Mouse (Mus musculus) induced T-regulatory cell, adult 2 months (primary cell): Measurements from ENCODE around the gene Inka2.

Source experiments
- DNase-seq: peaks from one replicate; pipeline ENCODE4 v3.0.0-alpha.2; 2012; ENCODE audit warnings: low read depth

Gene Inka2

GRCm38 (mm10) chr3:105726037-105726436, 21.6 kb downstream of the Inka2 start:
- peak; percentile 84 for DNase-seq

- DNase-seq, result no peak
Observed at GRCm38 (mm10) chr3:105732360-105732759, 28.0 kb downstream of the Inka2 start.

GRCm38 (mm10) chr3:105733538-105733937, 29.1 kb downstream of the Inka2 start:
- DNase-seq, result no peak

- DNase-seq, result no peak
Observed at GRCm38 (mm10) chr3:105735285-105735684, 30.9 kb downstream of the Inka2 start.

GRCm38 (mm10) chr3:105736148-105736547, 31.7 kb downstream of the Inka2 start:
- DNase-seq, result no peak

- no peak for DNase-seq
Observed at GRCm38 (mm10) chr3:105737070-105737469, 32.7 kb downstream of the Inka2 start.

- DNase-seq, result no peak
Observed at GRCm38 (mm10) chr3:105737666-105738065, 33.3 kb downstream of the Inka2 start.

GRCm38 (mm10) chr3:105746542-105746941, 42.1 kb downstream of the Inka2 start:
- no peak for DNase-seq

- no peak for DNase-seq
Observed at GRCm38 (mm10) chr3:105750810-105751209, 46.4 kb downstream of the Inka2 start.

- DNase-seq, result no peak
Observed at GRCm38 (mm10) chr3:105754184-105754583, 49.8 kb downstream of the Inka2 start.

- DNase-seq, result no peak
Observed at GRCm38 (mm10) chr3:105755123-105755522, 50.7 kb downstream of the Inka2 start.

GRCm38 (mm10) chr3:105756505-105756904, 52.1 kb downstream of the Inka2 start:
- peak; percentile 68 for DNase-seq

- DNase-seq, result peak; percentile 39
Observed at GRCm38 (mm10) chr3:105757323-105758083, 53.1 kb downstream of the Inka2 start.

GRCm38 (mm10) chr3:105758098-105758497, 53.7 kb downstream of the Inka2 start:
- DNase-seq, result no peak

- no peak for DNase-seq
Observed at GRCm38 (mm10) chr3:105758658-105759057, 54.3 kb downstream of the Inka2 start.

GRCm38 (mm10) chr3:105760063-105760462, 55.7 kb downstream of the Inka2 start:
- DNase-seq, result no peak

- DNase-seq, result peak; percentile 79
Observed at GRCm38 (mm10) chr3:105763132-105763851, 58.9 kb downstream of the Inka2 start.

- peak; percentile 82 for DNase-seq
Observed at GRCm38 (mm10) chr3:105768529-105768928, 64.1 kb downstream of the Inka2 start.

GRCm38 (mm10) chr3:105769380-105769779, 65.0 kb downstream of the Inka2 start:
- DNase-seq, result peak; percentile 44
